Mouse (Mus musculus) MEL-GATA-1-ER (cell line): ENCODE results near the gene Tnnt1.
A peak's percentile ranks its signal among the peaks of the same experiment; 100 is the strongest.

ENCODE experiments used
- DNase-seq: peaks from one replicate; pipeline ENCODE4 v3.0.0-alpha.2; 2012; ENCODE audit warnings: low read depth; ENCODE audit errors: extremely low read depth

Gene Tnnt1

GRCm38 (mm10) chr7:4498251-4498650, 17.9 kb downstream of the Tnnt1 start:
- DNase-seq, result no peak

GRCm38 (mm10) chr7:4497271-4497903, 18.8 kb downstream of the Tnnt1 start:
- no peak for DNase-seq

GRCm38 (mm10) chr7:4496468-4496867, 19.7 kb downstream of the Tnnt1 start:
- no peak for DNase-seq

- peak; percentile 83 for DNase-seq
These were observed 22.2 kb downstream of the Tnnt1 start for GRCm38 (mm10) chr7:4493991-4494390.

GRCm38 (mm10) chr7:4492284-4493224, 23.6 kb downstream of the Tnnt1 start:
- no peak for DNase-seq

- DNase-seq, result no peak
These were observed 24.9 kb downstream of the Tnnt1 start for GRCm38 (mm10) chr7:4491308-4491707.

GRCm38 (mm10) chr7:4482281-4482680, 33.9 kb downstream of the Tnnt1 start:
- no peak for DNase-seq

- DNase-seq, result no peak
These were observed 36.5 kb downstream of the Tnnt1 start for GRCm38 (mm10) chr7:4479674-4480073.

GRCm38 (mm10) chr7:4478796-4479291, 37.3 kb downstream of the Tnnt1 start:
- no peak for DNase-seq

GRCm38 (mm10) chr7:4478021-4478795, 38.0 kb downstream of the Tnnt1 start:
- DNase-seq, result no peak

GRCm38 (mm10) chr7:4473940-4474339, 42.2 kb downstream of the Tnnt1 start:
- DNase-seq, result no peak

GRCm38 (mm10) chr7:4471179-4471555, 45.0 kb downstream of the Tnnt1 start:
- DNase-seq, result no peak

- no peak for DNase-seq
These were observed 45.7 kb downstream of the Tnnt1 start for GRCm38 (mm10) chr7:4470275-4471178.

- no peak for DNase-seq
These were observed 48.4 kb downstream of the Tnnt1 start for GRCm38 (mm10) chr7:4467801-4468200.

GRCm38 (mm10) chr7:4464194-4464824, 51.9 kb downstream of the Tnnt1 start:
- no peak for DNase-seq

GRCm38 (mm10) chr7:4460576-4461434, 55.4 kb downstream of the Tnnt1 start, which contains the start of gene Eps8l1:
Eps8l1 (plus strand) TSS chr7:4460674.
- no peak for DNase-seq
